Mouse (Mus musculus): ENCODE data around the gene Pgbd5. TPM values are rescaled to one million over a fixed set of nuclear protein-coding genes. Genes with fewer than 3 reads are reported as not detected.

Gene Pgbd5
- polyA plus RNA-seq, 1 experiment from 2014 or later = 12.2 TPM

GRCm38 (mm10) chr8:124348087-124348486 is 91.4 kb downstream of the Pgbd5 start:
- Histone ChIP-seq H3K4me1 (ENCODE audit: control insufficient read depth, insufficient read depth, low read length) (no peaks in the 10 kb centered on the region), H3K27ac (ENCODE audit: low read length) (no peak overlapping the region), H3K27me3 (ENCODE audit: control insufficient read depth, insufficient read depth, low read depth, low read length) (no peaks in the 10 kb centered on the region), H3K4me2 (ENCODE audit: low read length) (no peak overlapping the region), H3K4me3 (ENCODE audit: low read depth, low read length) (no peak overlapping the region), H3K9me3 (replicated peaks; ENCODE audit: control insufficient read depth, low read length, poor library complexity, severe bottlenecking) (no peaks in the 10 kb centered on the region), H3K36me3 (ENCODE audit: control insufficient read depth, insufficient read depth, low read length) (peaks cover 11% of the 10 kb centered on the region; the same call in 1 of the 2 replicates), H3K9ac (ENCODE audit: low read depth, low read length) (no peak overlapping the region)
- no peak for ATAC-seq
- WGBS = 36% methylated on average over 1 of the region's 1 CpGs

GRCm38 (mm10) chr8:124346852-124347523 is 92.5 kb downstream of the Pgbd5 start:
- H3K4me3 ChIP-seq (ENCODE audit: low read depth, low read length) = no peak overlapping the region
- no peak overlapping the region; the same call in 1 of the 2 replicates for H3K9ac ChIP-seq (ENCODE audit: low read depth, low read length)
- H3K27me3 ChIP-seq (ENCODE audit: control insufficient read depth, insufficient read depth, low read depth, low read length) = no peaks in the 10 kb centered on the region
- 45% methylated on average over 19 of the region's 19 CpGs for WGBS
- no peak overlapping the region for H3K4me2 ChIP-seq (ENCODE audit: low read length)
- H3K9me3 ChIP-seq (replicated peaks; ENCODE audit: control insufficient read depth, low read length, poor library complexity, severe bottlenecking) = no peaks in the 10 kb centered on the region
- H3K27ac ChIP-seq (ENCODE audit: low read length) = no peak overlapping the region
- ATAC-seq = peak; percentile 52; the same call in 1 of the 2 replicates
- H3K4me1 ChIP-seq (ENCODE audit: control insufficient read depth, insufficient read depth, low read length) = no peaks in the 10 kb centered on the region
- H3K36me3 ChIP-seq (ENCODE audit: control insufficient read depth, insufficient read depth, low read length) = peaks cover 14% of the 10 kb centered on the region; the same call in 1 of the 2 replicates

- Histone ChIP-seq H3K27ac (ENCODE audit: low read length) (no peak overlapping the region), H3K4me3 (ENCODE audit: low read depth, low read length) (no peak overlapping the region), H3K9me3 (replicated peaks; ENCODE audit: control insufficient read depth, low read length, poor library complexity, severe bottlenecking) (no peaks in the 10 kb centered on the region), H3K4me1 (ENCODE audit: control insufficient read depth, insufficient read depth, low read length) (no peaks in the 10 kb centered on the region; the same call in 1 of the 2 replicates), H3K9ac (ENCODE audit: low read depth, low read length) (no peak overlapping the region), H3K27me3 (ENCODE audit: control insufficient read depth, insufficient read depth, low read depth, low read length) (no peaks in the 10 kb centered on the region), H3K4me2 (ENCODE audit: low read length) (no peak overlapping the region), H3K36me3 (ENCODE audit: control insufficient read depth, insufficient read depth, low read length) (peaks cover 20% of the 10 kb centered on the region)
- 82% methylated on average over 10 of the region's 10 CpGs for WGBS
- ATAC-seq = no peak
Observed at GRCm38 (mm10) chr8:124345098-124345497, 94.4 kb downstream of the Pgbd5 start.

- 95% methylated on average over 12 of the region's 12 CpGs for WGBS
- Histone ChIP-seq H3K27ac (ENCODE audit: low read length) (no peak overlapping the region), H3K9ac (ENCODE audit: low read depth, low read length) (no peak overlapping the region), H3K36me3 (ENCODE audit: control insufficient read depth, insufficient read depth, low read length) (peaks cover 20% of the 10 kb centered on the region), H3K27me3 (ENCODE audit: control insufficient read depth, insufficient read depth, low read depth, low read length) (no peaks in the 10 kb centered on the region), H3K4me1 (ENCODE audit: control insufficient read depth, insufficient read depth, low read length) (no peaks in the 10 kb centered on the region; the same call in 1 of the 2 replicates), H3K4me3 (ENCODE audit: low read depth, low read length) (no peak overlapping the region), H3K4me2 (ENCODE audit: low read length) (no peak overlapping the region), H3K9me3 (replicated peaks; ENCODE audit: control insufficient read depth, low read length, poor library complexity, severe bottlenecking) (no peaks in the 10 kb centered on the region)
- no peak for ATAC-seq
Observed at GRCm38 (mm10) chr8:124343991-124344390, 95.5 kb downstream of the Pgbd5 start.

GRCm38 (mm10) chr8:124343151-124343550 is 96.3 kb downstream of the Pgbd5 start:
- H3K27me3 ChIP-seq (ENCODE audit: control insufficient read depth, insufficient read depth, low read depth, low read length) = no peaks in the 10 kb centered on the region
- no peak overlapping the region for H3K4me2 ChIP-seq (ENCODE audit: low read length)
- no peaks in the 10 kb centered on the region; the same call in 1 of the 2 replicates for H3K4me1 ChIP-seq (ENCODE audit: control insufficient read depth, insufficient read depth, low read length)
- H3K9me3 ChIP-seq (replicated peaks; ENCODE audit: control insufficient read depth, low read length, poor library complexity, severe bottlenecking) = no peaks in the 10 kb centered on the region
- WGBS = 96% methylated on average over 15 of the region's 15 CpGs
- no peak for ATAC-seq
- no peak overlapping the region for H3K9ac ChIP-seq (ENCODE audit: low read depth, low read length)
- no peak overlapping the region for H3K27ac ChIP-seq (ENCODE audit: low read length)
- no peak overlapping the region for H3K4me3 ChIP-seq (ENCODE audit: low read depth, low read length)
- peaks cover 29% of the 10 kb centered on the region for H3K36me3 ChIP-seq (ENCODE audit: control insufficient read depth, insufficient read depth, low read length)

- Histone ChIP-seq H3K36me3 (ENCODE audit: control insufficient read depth, insufficient read depth, low read length) (peaks cover 31% of the 10 kb centered on the region), H3K27me3 (ENCODE audit: control insufficient read depth, insufficient read depth, low read depth, low read length) (no peaks in the 10 kb centered on the region), H3K9me3 (replicated peaks; ENCODE audit: control insufficient read depth, low read length, poor library complexity, severe bottlenecking) (no peaks in the 10 kb centered on the region), H3K27ac (ENCODE audit: low read length) (no peak overlapping the region), H3K4me2 (ENCODE audit: low read length) (no peak overlapping the region), H3K9ac (ENCODE audit: low read depth, low read length) (no peak overlapping the region), H3K4me3 (ENCODE audit: low read depth, low read length) (no peak overlapping the region), H3K4me1 (ENCODE audit: control insufficient read depth, insufficient read depth, low read length) (no peaks in the 10 kb centered on the region; the same call in 1 of the 2 replicates)
- ATAC-seq = no peak; the same call in 1 of the 2 replicates
- 58% methylated on average over 17 of the region's 17 CpGs for WGBS
Observed at GRCm38 (mm10) chr8:124340360-124341068, 98.9 kb downstream of the Pgbd5 start.

- Histone ChIP-seq H3K4me1 (ENCODE audit: control insufficient read depth, insufficient read depth, low read length) (no peaks in the 10 kb centered on the region; the same call in 1 of the 2 replicates), H3K27me3 (ENCODE audit: control insufficient read depth, insufficient read depth, low read depth, low read length) (no peaks in the 10 kb centered on the region), H3K27ac (ENCODE audit: low read length) (no peak overlapping the region), H3K9ac (ENCODE audit: low read depth, low read length) (no peak overlapping the region), H3K4me2 (ENCODE audit: low read length) (no peak overlapping the region), H3K4me3 (ENCODE audit: low read depth, low read length) (no peak overlapping the region), H3K9me3 (replicated peaks; ENCODE audit: control insufficient read depth, low read length, poor library complexity, severe bottlenecking) (no peaks in the 10 kb centered on the region), H3K36me3 (ENCODE audit: control insufficient read depth, insufficient read depth, low read length) (peaks cover 33% of the 10 kb centered on the region)
- WGBS = 85% methylated on average over 3 of the region's 3 CpGs
- no peak for ATAC-seq
Observed at GRCm38 (mm10) chr8:124339742-124340141, 99.7 kb downstream of the Pgbd5 start.

- H3K36me3 ChIP-seq (ENCODE audit: control insufficient read depth, insufficient read depth, low read length) = peaks cover 27% of the 10 kb centered on the region
- WGBS = 96% methylated on average over 13 of the region's 13 CpGs
- H3K4me2 ChIP-seq (ENCODE audit: low read length) = no peak overlapping the region
Observed at GRCm38 (mm10) chr8:124336302-124336701, 103.2 kb downstream of the Pgbd5 start.

GRCm38 (mm10) chr8:124331706-124332105 is 107.8 kb downstream of the Pgbd5 start:
- Histone ChIP-seq H3K9me3 (replicated peaks; ENCODE audit: control insufficient read depth, low read length, poor library complexity, severe bottlenecking) (no peaks in the 10 kb centered on the region), H3K4me2 (ENCODE audit: low read length) (no peak overlapping the region), H3K27me3 (ENCODE audit: control insufficient read depth, insufficient read depth, low read depth, low read length) (no peaks in the 10 kb centered on the region), H3K4me3 (ENCODE audit: low read depth, low read length) (no peak overlapping the region), H3K27ac (ENCODE audit: low read length) (no peak overlapping the region), H3K36me3 (ENCODE audit: control insufficient read depth, insufficient read depth, low read length) (peaks cover 18% of the 10 kb centered on the region), H3K4me1 (ENCODE audit: control insufficient read depth, insufficient read depth, low read length) (no peaks in the 10 kb centered on the region), H3K9ac (ENCODE audit: low read depth, low read length) (no peak overlapping the region)
- ATAC-seq = no peak
- 63% methylated on average over 11 of the region's 11 CpGs for WGBS

More at GRCm38 (mm10) chr8:124336302-124336701, 103.2 kb downstream of the Pgbd5 start:
- H3K27me3 ChIP-seq (ENCODE audit: control insufficient read depth, insufficient read depth, low read depth, low read length) = no peaks in the 10 kb centered on the region
- no peaks in the 10 kb centered on the region for H3K9me3 ChIP-seq (replicated peaks; ENCODE audit: control insufficient read depth, low read length, poor library complexity, severe bottlenecking)
- no peak overlapping the region for H3K9ac ChIP-seq (ENCODE audit: low read depth, low read length)
- H3K4me3 ChIP-seq (ENCODE audit: low read depth, low read length) = no peak overlapping the region
- H3K27ac ChIP-seq (ENCODE audit: low read length) = no peak overlapping the region
- ATAC-seq = no peak
- no peaks in the 10 kb centered on the region; the same call in 1 of the 2 replicates for H3K4me1 ChIP-seq (ENCODE audit: control insufficient read depth, insufficient read depth, low read length)
